In the genomic region with DNA sequence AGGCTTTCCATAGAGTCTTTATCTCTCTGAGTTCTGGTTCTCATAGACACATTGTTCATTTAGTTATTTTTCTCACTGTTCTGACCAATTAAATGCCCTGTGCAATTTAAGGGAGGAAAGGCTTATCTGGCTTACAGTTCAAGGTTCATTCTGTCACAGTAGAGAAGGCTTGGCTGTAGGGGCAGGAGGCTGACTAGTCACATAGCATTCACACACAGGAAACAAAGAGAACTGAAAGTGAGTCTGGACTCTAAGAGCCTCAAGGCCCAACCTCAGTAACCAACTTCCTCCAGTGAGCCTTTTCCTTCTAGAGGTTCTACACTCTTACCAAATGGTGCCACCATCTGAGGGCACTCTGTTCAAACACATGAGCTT, we compare ENCODE assay signal across 10 mouse cellular contexts. TPM values are rescaled to one million over a fixed set of nuclear protein-coding genes. Genes with fewer than 3 reads are reported as not detected.
"Had no signal": no experiment of that assay in that cellular context is flagged by ENCODE, and none has a peak within 500 bp of the region (broad histone marks: within the 10 kb centered on the region; RNA-seq: fewer than 3 reads in every experiment).

No protein-coding gene starts in this region.

- H3K36me3 ChIP-seq: liver, embryonic 13.5 days; lung, embryonic 15.5 days; midbrain, embryonic 12.5 days; neural tube, embryonic 13.5 days had no signal

- H3K9me3 ChIP-seq: liver, embryonic 13.5 days; lung, embryonic 15.5 days; midbrain, embryonic 12.5 days; neural tube, embryonic 13.5 days had no signal

- H3K4me1 ChIP-seq: liver, embryonic 13.5 days; lung, embryonic 15.5 days; midbrain, embryonic 12.5 days; neural tube, embryonic 13.5 days had no signal

- H3K27ac ChIP-seq: kidney, postnatal 0 days; liver, embryonic 13.5 days; lung, embryonic 15.5 days; macrophage; midbrain, embryonic 12.5 days; neural tube, embryonic 13.5 days had no signal

- H3K27me3 ChIP-seq: liver, embryonic 13.5 days; lung, embryonic 15.5 days; midbrain, embryonic 12.5 days; neural tube, embryonic 13.5 days had no signal

- DNase-seq: liver, embryonic 13.5 days; liver, postnatal 0 days; lung, postnatal 14 days; right cerebral cortex, postnatal 4 days had no signal

- H3K4me3 ChIP-seq: liver, embryonic 13.5 days; lung, embryonic 15.5 days; midbrain, embryonic 12.5 days; neural tube, embryonic 13.5 days had no signal

RNA-seq across cellular contexts. Expression of a gene that starts 11.3 kb away (rescaled TPM):
- total RNA-seq: megakaryocyte-erythroid progenitor cell, adult 5-6 weeks had no signal
- polyA plus RNA-seq: liver, postnatal 0 days had no signal
